Mouse (Mus musculus) forebrain, postnatal 0 days (tissue): ENCODE measurements at regions not wholly inside any gene's neighbourhood (a gene's known extent, or its start where the extent isn't known, plus 50 kb on each side); places are given as distances from the start of the nearest gene placed in this dataset.

ENCODE experiments used
- ATAC-seq: fragments of 200-750 bp; cut with Nextera tagmentation; 2 replicates; pipeline ENCODE4 v1.8.0; 2017; ENCODE audit warnings: mild to moderate bottlenecking, moderate library complexity
- DNase-seq: peaks from one replicate; pipeline ENCODE4 v3.0.0-alpha.2; 2015
- H3K27ac ChIP-seq: fragments of 300-500 bp; sonication (generic); 2 replicates; pipeline ENCODE4 v1.5.1; 2014; ENCODE audit warnings: low read depth, mild to moderate bottlenecking, antibody characterized with exemption, low read length, moderate library complexity, mixed read lengths
- H3K27me3 ChIP-seq: fragments of 300-500 bp; sonication (generic); 2 replicates; pipeline ENCODE4 v1.6.1; 2014; ENCODE audit warnings: mild to moderate bottlenecking, low read length, mixed read lengths; ENCODE audit not compliant: insufficient read depth
- H3K36me3 ChIP-seq: fragments of 300-500 bp; sonication (generic); 2 replicates; pipeline ENCODE4 v1.6.1; 2014; ENCODE audit warnings: mild to moderate bottlenecking, moderate library complexity; ENCODE audit not compliant: insufficient read depth
- H3K4me1 ChIP-seq: fragments of 300-500 bp; sonication (generic); 2 replicates; pipeline ENCODE4 v1.6.1; 2014; ENCODE audit warnings: antibody characterized with exemption; ENCODE audit not compliant: insufficient read depth
- H3K4me2 ChIP-seq: fragments of 300-500 bp; sonication (generic); 2 replicates; pipeline ENCODE4 v1.6.1; 2014; ENCODE audit warnings: low read depth, mild to moderate bottlenecking, moderate library complexity
- H3K4me3 ChIP-seq: fragments of 300-500 bp; sonication (generic); 2 replicates; pipeline ENCODE4 v1.5.1; 2014; ENCODE audit warnings: low read depth, low read length, mixed read lengths
- H3K9ac ChIP-seq: fragments of 300-500 bp; sonication (generic); 2 replicates; pipeline ENCODE4 v1.6.1; 2014; ENCODE audit warnings: mild to moderate bottlenecking
- H3K9me3 ChIP-seq: fragments of 300-500 bp; sonication (generic); 2 replicates; pipeline ENCODE4 v1.6.1; 2016; ENCODE audit warnings: low read length
- CTCF ChIP-seq: sonication (generic); IDR thresholded peaks from 2 replicates; pipeline ENCODE4 v1.5.1; 2016; ENCODE audit warnings: antibody characterized with exemption, control low read depth, low read depth
- WGBS: fragments of 180-500 bp; shearing (Covaris S2); extraction: QIAGEN DNeasy Blood & Tissue Kit; methylation state at CpG from one replicate; pipeline ENCODE4 v1.1.7; 2014; 5-methylcytosine and 5-hydroxymethylcytosine counted together

DNA sequence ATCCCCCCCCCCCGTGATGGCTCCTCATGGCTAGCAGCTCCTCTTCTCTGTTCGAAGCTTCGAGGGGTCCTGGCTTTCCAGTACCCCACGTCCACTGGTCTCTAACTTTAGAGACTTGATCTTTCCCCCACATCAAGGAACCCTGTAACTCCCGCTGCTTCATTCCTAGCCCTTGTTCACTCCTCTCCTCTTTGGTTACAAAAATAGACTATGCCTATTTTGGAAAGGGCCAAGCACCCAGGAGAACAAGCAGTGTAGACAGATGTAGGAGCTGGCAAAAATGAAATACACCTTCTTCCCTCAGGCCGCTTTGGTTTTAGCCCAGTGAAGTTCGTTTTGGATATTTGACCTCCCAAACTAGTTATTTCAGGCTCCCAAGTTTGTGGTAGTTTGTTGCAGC, 621.9 kb upstream of the Gm19410 start:
- H3K27ac ChIP-seq: no peak overlapping the region
- H3K9me3 ChIP-seq: no peaks in the 10 kb centered on the region
- no peak for DNase-seq
- H3K9ac ChIP-seq: no peak overlapping the region
- no peak for TF ChIP-seq CTCF
- 71% methylated on average over 7 of the region's 7 CpGs for WGBS
- H3K36me3 ChIP-seq: no peaks in the 10 kb centered on the region
- no peak overlapping the region for H3K4me3 ChIP-seq
- no peaks in the 10 kb centered on the region for H3K4me1 ChIP-seq
- H3K4me2 ChIP-seq: no peak overlapping the region
- ATAC-seq: no peak
- H3K27me3 ChIP-seq: no peaks in the 10 kb centered on the region

- ATAC-seq: no peak
- Histone ChIP-seq H3K36me3 (no peaks in the 10 kb centered on the region), H3K4me2 (no peak overlapping the region), H3K9me3 (no peaks in the 10 kb centered on the region), H3K27me3 (no peaks in the 10 kb centered on the region), H3K27ac (no peak overlapping the region), H3K4me1 (no peaks in the 10 kb centered on the region), H3K9ac (no peak overlapping the region), H3K4me3 (no peak overlapping the region)
- no peak for TF ChIP-seq CTCF
- WGBS: 82% methylated on average over 4 of the region's 4 CpGs
- DNase-seq: no peak
These were observed 621.2 kb upstream of the Gm19410 start for GRCm38 (mm10) chr8:35144401-35144800.

GRCm38 (mm10) chr8:35147481-35147880, 618.1 kb upstream of the Gm19410 start:
- H3K9ac ChIP-seq: no peak overlapping the region
- no peaks in the 10 kb centered on the region for H3K4me1 ChIP-seq
- H3K36me3 ChIP-seq: no peaks in the 10 kb centered on the region
- TF ChIP-seq CTCF: no peak
- no peaks in the 10 kb centered on the region for H3K27me3 ChIP-seq
- no peaks in the 10 kb centered on the region for H3K9me3 ChIP-seq
- 74% methylated on average over 8 of the region's 8 CpGs for WGBS
- no peak overlapping the region for H3K4me2 ChIP-seq
- no peak overlapping the region for H3K27ac ChIP-seq
- DNase-seq (no peak), ATAC-seq (no peak)
- H3K4me3 ChIP-seq: no peak overlapping the region

DNA sequence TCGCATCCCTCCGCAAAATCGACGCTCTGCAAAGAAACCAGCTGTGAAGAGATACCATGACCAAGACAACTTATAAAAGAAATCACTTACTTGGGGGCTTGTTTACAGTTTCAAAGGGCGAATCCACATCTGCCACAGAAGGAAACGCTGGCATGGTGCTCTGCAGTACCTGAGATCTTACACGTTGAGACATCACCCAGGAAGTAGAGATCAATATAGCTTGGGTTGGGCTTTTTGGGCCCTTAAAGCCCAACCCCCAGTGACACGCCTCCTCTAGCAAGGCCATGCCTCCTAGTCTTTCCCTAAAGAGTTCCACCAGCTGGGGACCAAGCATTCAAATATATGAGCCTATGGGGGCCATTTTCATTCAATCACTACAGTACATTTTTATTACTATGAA, 617.6 kb upstream of the Gm19410 start:
- no peak overlapping the region for H3K27ac ChIP-seq
- no peak for DNase-seq
- H3K4me1 ChIP-seq: no peaks in the 10 kb centered on the region
- ATAC-seq: no peak
- TF ChIP-seq CTCF: no peak
- no peaks in the 10 kb centered on the region for H3K27me3 ChIP-seq
- H3K4me2 ChIP-seq: no peak overlapping the region
- H3K4me3 ChIP-seq: no peak overlapping the region
- no peak overlapping the region for H3K9ac ChIP-seq
- no peaks in the 10 kb centered on the region for H3K36me3 ChIP-seq
- no peaks in the 10 kb centered on the region for H3K9me3 ChIP-seq
- WGBS: 93% methylated on average over 8 of the region's 8 CpGs

DNA sequence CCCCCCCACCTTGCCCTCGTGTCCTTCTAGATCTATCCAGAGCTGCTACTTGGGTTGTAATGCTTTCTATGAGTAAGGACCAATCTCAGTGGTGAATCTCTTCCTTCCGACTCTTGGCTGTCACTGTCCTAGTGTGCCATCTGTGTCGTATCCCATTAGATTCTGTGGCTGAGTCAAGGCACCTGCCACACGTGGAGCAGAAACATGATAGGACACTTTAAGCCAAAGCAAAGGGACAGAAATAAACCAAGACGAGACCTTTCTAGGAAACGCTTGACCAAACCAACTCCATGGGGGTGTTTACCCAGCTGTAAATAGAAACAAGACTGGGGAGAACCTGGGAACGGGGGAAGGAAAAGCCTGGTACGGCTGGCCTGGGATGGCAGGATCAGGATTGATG, 613.0 kb upstream of the Gm19410 start:
- ATAC-seq: no peak
- no peak overlapping the region for H3K4me2 ChIP-seq
- no peak for TF ChIP-seq CTCF
- no peaks in the 10 kb centered on the region for H3K36me3 ChIP-seq
- H3K27me3 ChIP-seq: no peaks in the 10 kb centered on the region
- no peak overlapping the region for H3K4me3 ChIP-seq
- DNase-seq: no peak
- WGBS: 83% methylated on average over 8 of the region's 8 CpGs
- 0 out of 2 replicates have a peak, but pooled peaks cover 3% of the 10 kb centered on the region for H3K4me1 ChIP-seq
- H3K27ac ChIP-seq: no peak overlapping the region
- no peaks in the 10 kb centered on the region for H3K9me3 ChIP-seq
- no peak overlapping the region for H3K9ac ChIP-seq

DNA sequence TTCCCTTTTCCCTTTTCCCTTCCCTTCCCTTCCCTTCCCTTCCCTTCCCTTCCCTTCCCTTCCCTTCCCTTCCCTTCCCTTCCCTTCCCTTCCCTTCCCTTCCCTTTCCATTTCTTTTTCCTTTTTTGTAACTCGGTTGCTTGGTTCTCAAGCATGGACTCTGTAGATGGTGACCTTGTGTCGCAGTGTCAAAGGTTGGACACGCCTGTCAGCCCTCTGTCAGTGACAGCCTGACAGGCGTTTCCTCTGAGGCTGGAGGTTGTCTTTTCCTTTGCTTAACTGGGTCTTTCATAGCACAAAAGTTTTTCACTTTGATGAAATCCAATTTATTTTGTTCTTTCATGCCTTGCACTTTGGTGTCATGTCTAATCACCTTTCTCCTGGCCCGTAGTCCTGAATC, 609.3 kb upstream of the Gm19410 start:
- 0 out of 2 replicates have a peak, but pooled peaks cover 3% of the 10 kb centered on the region for H3K4me1 ChIP-seq
- no peak for TF ChIP-seq CTCF
- H3K9me3 ChIP-seq: no peaks in the 10 kb centered on the region
- H3K4me2 ChIP-seq: no peak overlapping the region
- no peaks in the 10 kb centered on the region for H3K27me3 ChIP-seq
- no peak overlapping the region for H3K4me3 ChIP-seq
- H3K36me3 ChIP-seq: no peaks in the 10 kb centered on the region
- H3K9ac ChIP-seq: no peak overlapping the region
- no peak overlapping the region for H3K27ac ChIP-seq
- WGBS: 40% methylated on average over 5 of the region's 5 CpGs
- no peak for ATAC-seq
- DNase-seq: no peak

GRCm38 (mm10) chr8:35157711-35158110, 607.9 kb upstream of the Gm19410 start:
- no peak overlapping the region for H3K9ac ChIP-seq
- WGBS: 69% methylated on average over 6 of the region's 6 CpGs
- TF ChIP-seq CTCF: no peak
- ATAC-seq (peak; percentile 81), DNase-seq (peak; percentile 60)
- H3K4me2 ChIP-seq: 0 out of 2 replicates have a peak overlapping the region, but pooled peaks have one; percentile 10
- H3K27ac ChIP-seq: no peak overlapping the region
- 0 out of 2 replicates have a peak, but pooled peaks cover 3% of the 10 kb centered on the region for H3K4me1 ChIP-seq
- H3K9me3 ChIP-seq: no peaks in the 10 kb centered on the region
- H3K4me3 ChIP-seq: no peak overlapping the region
- no peaks in the 10 kb centered on the region for H3K27me3 ChIP-seq
- no peaks in the 10 kb centered on the region for H3K36me3 ChIP-seq

DNA sequence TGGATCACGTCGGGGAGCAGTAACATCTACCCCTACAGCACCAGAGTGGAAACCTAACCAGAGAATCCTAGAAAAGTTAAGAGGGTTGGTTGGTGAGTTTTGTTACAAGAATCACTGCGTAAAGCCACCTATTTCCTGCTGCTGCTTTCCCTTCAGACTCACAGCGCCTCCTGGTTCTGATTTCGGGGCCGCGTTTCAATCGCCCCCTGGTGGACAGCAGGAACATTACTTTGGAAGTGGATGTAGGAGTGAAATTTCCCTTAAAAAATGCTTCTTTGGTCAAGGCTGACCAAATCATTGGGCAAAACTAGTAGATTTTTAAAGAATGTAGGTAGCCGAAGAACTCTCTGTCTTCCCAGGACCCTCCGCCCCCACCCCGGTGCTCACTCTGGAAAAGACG, 606.3 kb upstream of the Gm19410 start:
- no peak overlapping the region for H3K9ac ChIP-seq
- H3K4me3 ChIP-seq: no peak overlapping the region
- ATAC-seq (peak; percentile 54; the same call in 1 of the 2 replicates), DNase-seq (peak; percentile 79)
- H3K36me3 ChIP-seq: no peaks in the 10 kb centered on the region
- 20% methylated on average over 12 of the region's 12 CpGs for WGBS
- no peak overlapping the region for H3K4me2 ChIP-seq
- no peaks in the 10 kb centered on the region for H3K27me3 ChIP-seq
- no peak overlapping the region for H3K27ac ChIP-seq
- H3K9me3 ChIP-seq: no peaks in the 10 kb centered on the region
- H3K4me1 ChIP-seq: 0 out of 2 replicates have a peak, but pooled peaks cover 3% of the 10 kb centered on the region
- peak; percentile 97 for TF ChIP-seq CTCF
